Mouse (Mus musculus) intestine, embryonic 15.5 days (tissue): ENCODE results near the gene Gm7324. TPM values are rescaled to one million over a fixed set of nuclear protein-coding genes. Genes with fewer than 3 reads are reported as not detected.
"Not testable (repeated sequence)": the region's sequence is repeated elsewhere in the genome, so short reads cannot be mapped to it uniquely, and the experiment has no call there.

Experiments
- ATAC-seq: fragments of 200-750 bp; cut with Nextera tagmentation; 2 replicates; pipeline ENCODE4 v1.8.0; 2017; ENCODE audit warnings: moderate TSS enrichment, moderate library complexity
- H3K27ac ChIP-seq: fragments of 300-500 bp; sonication (generic); 2 replicates; pipeline ENCODE4 v1.5.1; 2015; ENCODE audit warnings: mild to moderate bottlenecking, inconsistent platforms
- H3K27me3 ChIP-seq: fragments of 300-500 bp; sonication (generic); replicated peaks from 2 replicates; pipeline ENCODE4 v1.6.1; 2015; ENCODE audit warnings: inconsistent platforms
- H3K36me3 ChIP-seq: fragments of 300-500 bp; sonication (generic); 2 replicates; pipeline ENCODE4 v1.6.1; 2015; ENCODE audit warnings: inconsistent platforms
- H3K4me1 ChIP-seq: fragments of 300-500 bp; sonication (generic); replicated peaks from 2 replicates; pipeline ENCODE4 v1.6.1; 2015; ENCODE audit warnings: inconsistent platforms
- H3K4me2 ChIP-seq: fragments of 300-500 bp; sonication (generic); replicated peaks from 2 replicates; pipeline ENCODE4 v1.6.1; 2015; ENCODE audit warnings: mild to moderate bottlenecking, inconsistent platforms
- H3K4me3 ChIP-seq: fragments of 300-500 bp; sonication (generic); replicated peaks from 2 replicates; pipeline ENCODE4 v1.5.1; 2015; ENCODE audit warnings: inconsistent platforms
- H3K9ac ChIP-seq: fragments of 300-500 bp; sonication (generic); 2 replicates; pipeline ENCODE4 v1.6.1; 2015; ENCODE audit warnings: inconsistent platforms
- H3K9me3 ChIP-seq: fragments of 300-500 bp; sonication (generic); 2 replicates; pipeline ENCODE4 v1.6.1; 2016; ENCODE audit warnings: inconsistent platforms
- WGBS: fragments of 180-500 bp; shearing (Covaris S2); methylation state at CpG from one replicate; pipeline ENCODE4 v1.1.7; 2015; 5-methylcytosine and 5-hydroxymethylcytosine counted together
- polyA plus RNA-seq: library from polyadenylated mRNA; unstranded; fragments of >200 nt; fragmentation: Nextera tagmentation; extraction: Ambion mirVana; gene quantifications from 2 replicates; pipeline ENCODE4 v1.2.1, GENCODE M21; 2015

The Gm7324 gene
- 0.66 and 0.96 TPM in 2 replicates for polyA plus RNA-seq

GRCm38 (mm10) chr14:43697621-43698020 lies at the start of gene Gm7324:
Gene Gm7324, plus strand, starts transcription at chr14:43697828.
- H3K36me3 ChIP-seq, H3K9ac ChIP-seq, H3K4me1 ChIP-seq, H3K27me3 ChIP-seq, H3K4me2 ChIP-seq, ATAC-seq, H3K27ac ChIP-seq, H3K9me3 ChIP-seq, H3K4me3 ChIP-seq: not testable (repeated sequence)
- WGBS: 86% methylated on average over 4 of the region's 4 CpGs

GRCm38 (mm10) chr14:43677099-43677498 lies 20.5 kb upstream of the Gm7324 start, which contains the start of gene Gm8165:
Gene Gm8165, minus strand, starts transcription at chr14:43677199.
- H3K27ac ChIP-seq, H3K4me3 ChIP-seq, ATAC-seq, H3K4me1 ChIP-seq, H3K9ac ChIP-seq, H3K27me3 ChIP-seq, H3K36me3 ChIP-seq, H3K4me2 ChIP-seq, H3K9me3 ChIP-seq: not testable (repeated sequence)
- WGBS: 75% methylated on average over 1 of the region's 2 CpGs

- not testable (repeated sequence) for H3K4me2 ChIP-seq, ATAC-seq
Observed at GRCm38 (mm10) chr14:43727385-43727784, 29.8 kb downstream of the Gm7324 start, which contains the start of gene Gm16506. Gene Gm16506, minus strand, starts transcription at chr14:43727485.

GRCm38 (mm10) chr14:43747566-43747965 lies 49.9 kb downstream of the Gm7324 start, which contains the start of gene Gm6526:
Gene Gm6526, plus strand, starts transcription at chr14:43747866.
- H3K4me2 ChIP-seq, H3K9me3 ChIP-seq, H3K9ac ChIP-seq, H3K27me3 ChIP-seq, H3K4me1 ChIP-seq, ATAC-seq, H3K36me3 ChIP-seq, H3K4me3 ChIP-seq, H3K27ac ChIP-seq: not testable (repeated sequence)
- WGBS: 88% methylated on average over 4 of the region's 4 CpGs

More at GRCm38 (mm10) chr14:43727385-43727784, 29.8 kb downstream of the Gm7324 start, which contains the start of gene Gm16506:
- WGBS: 95% methylated on average over 3 of the region's 3 CpGs
- H3K9me3 ChIP-seq, H3K36me3 ChIP-seq, H3K27ac ChIP-seq, H3K4me1 ChIP-seq, H3K27me3 ChIP-seq, H3K4me3 ChIP-seq, H3K9ac ChIP-seq: not testable (repeated sequence)

Other genes starting within 250 kb of the Gm7324 start
- gene Gm5799, start 154.3 kb upstream of the Gm7324 start, polyA plus RNA-seq: not detected in 2 replicates
- not detected in 2 replicates for gene Gm17654, start 118.7 kb upstream of the Gm7324 start, polyA plus RNA-seq
- not detected in 2 replicates for gene Gm10375, start 89.8 kb upstream of the Gm7324 start, polyA plus RNA-seq
- gene Gm8165, start 20.6 kb upstream of the Gm7324 start, polyA plus RNA-seq: not detected in 2 replicates
- not detected in 2 replicates for gene Gm16506, start 29.7 kb downstream of the Gm7324 start, polyA plus RNA-seq
- gene Gm6526, start 50.0 kb downstream of the Gm7324 start, polyA plus RNA-seq: not detected in 2 replicates
- gene Gm8180, start 86.9 kb downstream of the Gm7324 start, polyA plus RNA-seq: not detected in 2 replicates
- not detected in 2 replicates for gene Ear1, start 177.7 kb downstream of the Gm7324 start, polyA plus RNA-seq
- gene Ear10, start 225.7 kb downstream of the Gm7324 start, polyA plus RNA-seq: not detected in 2 replicates
- gene Gm8113, start 227.6 kb downstream of the Gm7324 start, polyA plus RNA-seq: 10.4 and 11.9 TPM in 2 replicates